Mouse (Mus musculus) cerebellum, adult 18-20 months (tissue): ENCODE measurements at regions not wholly inside any gene's neighbourhood (a gene's known extent, or its start where the extent isn't known, plus 50 kb on each side); places are given as distances from the start of the nearest gene placed in this dataset.

Experiments
- DNase-seq, 2 experiments: peaks; one replicate each; pipeline ENCODE4 v3.0.0; 2021

GRCm38 (mm10) chr3:80284656-80285055 lies 400.3 kb downstream of the Fam198b start:
- no peak for DNase-seq

DNA sequence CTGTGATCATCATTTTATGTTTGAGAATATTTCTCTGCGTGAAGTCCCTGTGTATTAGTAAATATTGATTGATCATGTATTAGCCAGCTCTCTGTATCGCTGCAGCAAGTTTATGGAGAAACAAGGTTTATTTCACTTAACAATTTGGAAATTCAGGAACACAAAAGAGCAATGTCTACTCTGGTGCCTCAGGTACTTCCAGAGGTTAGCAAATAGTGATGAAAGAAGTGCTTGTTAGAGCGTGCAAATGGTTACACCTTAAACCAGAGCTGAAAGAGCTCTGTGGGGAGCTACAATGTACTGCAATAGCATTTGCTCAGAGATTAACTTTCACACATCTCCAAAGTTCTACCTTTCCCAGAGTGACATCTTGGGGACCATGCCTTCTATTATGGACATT lies 400.9 kb downstream of the Fam198b start:
- no peak for DNase-seq

DNA sequence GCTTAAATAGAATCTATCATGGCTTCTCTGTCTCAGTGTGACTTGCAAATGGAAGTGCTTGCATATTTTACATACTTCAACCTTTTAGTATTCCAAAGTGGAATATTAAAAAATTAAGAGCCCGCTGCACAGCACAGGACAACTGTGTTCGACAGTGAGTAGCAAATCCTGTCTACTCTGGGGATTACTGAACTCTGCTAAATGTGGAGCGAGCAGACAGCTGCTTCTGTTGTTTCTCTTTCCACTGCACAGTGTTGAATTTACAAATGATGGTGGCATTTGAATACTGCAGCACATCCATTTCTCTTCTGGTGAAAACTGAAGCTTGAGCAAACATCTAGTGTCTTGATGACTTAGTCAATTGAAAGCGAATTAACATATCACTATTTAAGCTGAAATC lies 409.2 kb downstream of the Fam198b start:
- no peak for DNase-seq

GRCm38 (mm10) chr3:80307632-80308031 lies 423.3 kb downstream of the Fam198b start:
- DNase-seq: no peak

DNA sequence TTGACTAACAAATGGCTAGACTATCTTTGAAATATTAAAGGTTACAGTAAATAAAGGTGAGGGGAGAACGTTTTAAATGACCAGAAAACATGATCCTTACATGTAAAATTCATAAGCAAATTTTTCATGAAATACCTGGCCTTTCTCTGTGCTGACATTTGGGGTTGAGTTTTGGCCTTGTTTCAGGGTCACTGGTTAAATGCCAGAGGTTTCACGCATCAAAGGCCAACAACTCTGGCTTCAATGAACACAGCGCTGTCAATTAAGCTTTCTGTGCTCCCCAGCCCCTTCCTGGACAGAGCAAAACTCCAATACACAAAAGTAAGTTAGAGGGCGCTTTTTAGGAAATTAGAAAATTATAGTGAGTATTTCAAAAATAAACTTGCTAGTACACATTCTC lies 425.6 kb downstream of the Fam198b start:
- DNase-seq: no peak

GRCm38 (mm10) chr3:80311689-80312088 lies 427.4 kb downstream of the Fam198b start:
- no peak for DNase-seq

DNA sequence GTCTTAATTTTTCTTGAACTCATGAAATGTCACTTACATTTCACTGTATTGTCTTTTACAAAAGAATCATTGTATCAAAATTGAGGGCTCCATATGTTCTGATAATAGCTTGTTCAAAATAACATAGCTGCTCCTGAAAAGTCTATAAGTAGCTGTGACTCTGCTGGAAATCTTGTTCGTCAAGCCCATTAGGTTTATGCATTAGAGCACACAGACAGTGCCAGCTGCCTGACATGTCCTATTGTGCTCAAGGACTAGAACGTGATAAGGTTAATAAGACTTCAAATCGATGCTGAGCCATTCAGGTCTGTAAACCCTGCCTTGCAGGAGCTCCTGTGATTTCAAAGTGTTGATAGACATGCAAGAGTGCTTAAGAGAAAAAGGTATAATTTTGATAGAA lies 438.0 kb downstream of the Fam198b start:
- DNase-seq: no peak

DNA sequence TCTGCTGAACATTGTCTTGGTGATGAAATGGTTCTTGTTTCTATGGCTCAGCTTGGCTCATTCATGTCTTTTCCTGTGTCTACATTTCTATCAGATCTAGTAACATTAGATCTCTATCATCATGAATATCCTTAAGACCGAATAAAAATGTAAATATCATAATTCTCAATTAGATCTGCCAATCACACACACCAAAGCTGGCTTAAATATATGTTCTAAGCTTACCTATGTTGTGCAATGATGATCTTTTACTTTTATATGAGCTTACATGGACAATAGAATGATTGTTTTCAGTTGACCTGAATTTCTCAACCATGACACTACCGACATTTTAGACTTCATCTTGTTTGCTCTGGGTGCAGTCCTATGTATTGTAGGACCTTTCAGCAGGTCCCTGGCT lies 440.4 kb downstream of the Fam198b start:
- no peak for DNase-seq

GRCm38 (mm10) chr3:80331776-80332175 lies 447.4 kb downstream of the Fam198b start:
- no peak for DNase-seq

- no peak for DNase-seq
Observed at GRCm38 (mm10) chr3:80334446-80334893, 450.1 kb downstream of the Fam198b start.

GRCm38 (mm10) chr3:80336123-80336674 lies 451.9 kb downstream of the Fam198b start:
- DNase-seq: no peak

GRCm38 (mm10) chr3:80367972-80368371 lies 434.7 kb downstream of the Gria2 start:
- no peak for DNase-seq

DNA sequence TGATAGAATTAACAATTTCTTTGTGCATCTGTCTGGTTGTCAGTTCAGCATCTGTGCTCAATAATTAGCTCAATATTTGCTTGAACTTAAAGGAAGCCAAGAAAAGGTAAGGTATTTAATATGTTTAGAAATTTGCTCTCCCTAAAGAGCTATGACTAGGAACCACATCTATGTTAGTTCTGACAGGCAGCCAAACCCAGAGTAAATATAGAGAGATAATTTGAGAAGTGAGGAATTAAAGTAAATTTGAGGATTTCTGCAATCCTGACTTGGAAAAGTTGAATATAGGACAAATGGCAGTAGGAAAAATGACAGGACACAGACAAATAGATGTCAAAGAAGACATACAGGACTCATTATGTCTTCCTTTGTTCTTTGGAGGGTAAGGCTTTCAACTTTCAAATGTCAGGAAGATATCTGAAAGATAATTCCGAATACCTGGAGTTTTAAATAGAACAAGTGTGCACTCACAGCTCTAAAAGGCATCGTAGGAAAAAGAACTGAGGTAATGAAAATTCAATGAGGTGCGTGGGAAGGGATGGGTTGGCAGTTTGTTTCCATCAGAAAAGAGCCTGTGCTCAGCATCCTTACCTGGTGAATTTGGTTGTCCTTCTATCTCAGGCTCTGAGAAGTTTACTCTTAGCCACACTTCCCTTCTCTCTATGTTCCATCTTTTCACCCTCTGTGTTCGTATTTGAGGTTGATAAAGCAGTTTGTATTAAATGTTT lies 433.3 kb downstream of the Gria2 start:
- DNase-seq: no peak

- DNase-seq: peak; percentile 20 to 26
Observed at GRCm38 (mm10) chr3:80372436-80372835, 430.2 kb downstream of the Gria2 start.

DNA sequence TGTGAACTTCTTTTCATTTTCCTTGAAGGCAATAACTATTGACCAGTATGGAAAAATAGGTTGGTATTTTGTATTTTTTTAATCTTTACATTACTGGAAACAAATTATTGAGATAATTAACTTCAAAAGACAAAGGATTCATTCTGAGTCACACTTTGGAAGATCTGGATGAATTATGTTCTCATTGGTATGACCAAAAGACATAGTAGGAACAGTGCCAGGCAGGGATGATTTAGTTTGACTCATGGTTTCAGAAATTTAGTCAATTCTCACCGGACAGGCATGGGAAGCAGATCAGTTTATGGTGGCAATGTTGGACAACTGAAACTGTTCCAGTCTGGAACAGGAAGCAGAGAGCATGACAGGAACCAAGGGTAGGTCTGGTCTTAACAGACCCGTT lies 416.6 kb downstream of the Gria2 start:
- DNase-seq: no peak

- no peak for DNase-seq
Observed at GRCm38 (mm10) chr3:80396240-80396639, 406.4 kb downstream of the Gria2 start.

DNA sequence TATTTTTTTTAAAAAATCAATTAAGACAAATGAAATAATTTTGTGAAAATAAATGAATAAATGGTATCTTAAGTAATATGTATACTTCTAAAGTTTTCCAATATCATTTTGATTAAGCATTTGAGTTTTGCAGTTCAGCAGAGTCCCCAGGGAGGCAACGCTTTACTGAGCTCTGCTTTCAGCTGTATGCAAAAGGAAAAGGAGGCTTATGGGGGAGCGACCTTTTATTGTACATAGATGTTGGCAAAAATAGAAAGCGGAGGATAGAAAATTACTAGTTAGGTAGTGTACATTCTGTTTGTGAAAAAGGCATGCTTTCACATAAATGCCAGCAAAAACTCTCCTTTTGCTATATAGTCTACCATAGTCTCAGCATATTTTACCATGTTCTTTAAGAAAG lies 382.2 kb downstream of the Gria2 start:
- no peak for DNase-seq

GRCm38 (mm10) chr3:80421461-80421860 lies 381.2 kb downstream of the Gria2 start:
- DNase-seq: no peak

DNA sequence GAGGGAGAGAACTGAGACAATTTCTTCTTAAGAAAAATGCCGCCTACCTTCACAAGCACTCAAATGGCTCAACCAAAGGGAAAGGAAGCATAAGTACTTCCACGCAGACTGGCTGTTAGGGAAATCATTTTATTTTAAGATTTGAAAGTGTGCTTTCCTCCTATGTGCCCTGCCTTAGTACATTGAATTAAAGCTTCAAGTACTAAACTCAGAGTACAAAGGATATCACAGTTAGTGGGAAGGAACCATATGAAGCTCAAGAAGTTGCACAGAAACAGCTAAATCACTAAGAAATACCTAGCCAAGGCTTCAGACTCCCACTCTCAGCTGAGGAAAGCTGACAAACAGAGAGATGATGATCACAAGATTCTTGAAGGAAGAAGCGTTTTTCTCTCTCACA lies 380.5 kb downstream of the Gria2 start:
- DNase-seq: no peak

GRCm38 (mm10) chr3:80422646-80423045 lies 380.0 kb downstream of the Gria2 start:
- DNase-seq: peak in 1 of 2 experiments; percentile 4
